Mouse (Mus musculus): ENCODE measurements around the gene Dennd2a. TPM values are rescaled to one million over a fixed set of nuclear protein-coding genes. Genes with fewer than 3 reads are reported as not detected.
A peak's percentile ranks its signal among the peaks of the same experiment; 100 is the strongest.
"Not testable (repeated sequence)": the region's sequence is repeated elsewhere in the genome, so short reads cannot be mapped to it uniquely, and the experiment has no call there.

Dennd2a gene
- total RNA-seq, 2 experiments from 2014 or later, result 22.9 to 23.7 TPM

DNA sequence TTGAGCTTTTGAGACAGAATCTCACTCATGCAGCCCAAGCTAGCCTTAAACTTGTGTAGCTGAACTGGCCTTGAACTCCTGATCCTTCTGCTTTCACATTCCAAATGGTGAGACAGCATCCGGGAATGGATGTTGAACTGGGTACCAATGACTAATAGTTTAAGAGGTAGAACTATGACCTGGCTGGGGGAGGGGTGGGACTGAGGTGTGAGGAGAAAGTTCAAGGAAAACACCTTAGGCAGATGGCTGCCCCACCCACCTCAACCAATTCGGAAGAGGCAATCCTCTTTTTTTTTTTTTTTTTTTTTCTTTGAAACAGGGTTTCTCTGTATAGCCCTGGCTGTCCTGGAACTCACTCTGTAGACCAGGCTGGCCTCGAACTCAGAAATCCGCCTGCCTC lies 130.9 kb downstream of the Dennd2a start:
- intact Hi-C loops (cut with DNase I), result no loop called here
- DNase-seq, result no peak

- DNase-seq, result no peak
- intact Hi-C loops (cut with DNase I), result no loop called here
Observed at GRCm38 (mm10) chr6:39425181-39425580, 132.5 kb downstream of the Dennd2a start.

GRCm38 (mm10) chr6:39423686-39424085 lies 134.0 kb downstream of the Dennd2a start:
- intact Hi-C loops (cut with DNase I), result no loop called here
- no peak for DNase-seq

DNA sequence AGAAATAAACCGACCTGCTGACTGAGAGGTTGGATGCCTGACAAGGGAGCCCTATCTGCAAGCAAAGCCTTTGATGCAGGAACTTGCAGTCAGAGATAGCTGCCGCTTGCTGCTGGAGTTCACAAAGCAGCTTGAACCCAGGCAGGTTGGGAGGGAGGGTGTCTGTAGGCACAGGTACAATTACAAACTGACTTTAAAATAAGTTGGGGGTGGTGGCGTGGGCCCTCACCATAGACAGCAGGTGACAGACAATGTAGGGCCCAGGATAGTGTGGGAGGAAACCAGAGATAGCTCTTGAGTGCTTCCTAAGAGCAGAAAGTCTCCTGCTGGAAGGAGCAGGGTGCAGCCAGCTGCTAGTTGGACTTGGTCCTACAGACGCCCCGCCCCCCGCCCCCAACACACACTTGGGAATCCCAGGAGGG lies 134.5 kb downstream of the Dennd2a start:
- intact Hi-C loops (cut with DNase I), result no loop called here
- DNase-seq, result no peak

- intact Hi-C loops (cut with DNase I), result no loop called here
- DNase-seq, result no peak
Observed at GRCm38 (mm10) chr6:39420867-39421266, 136.8 kb downstream of the Dennd2a start.

DNA sequence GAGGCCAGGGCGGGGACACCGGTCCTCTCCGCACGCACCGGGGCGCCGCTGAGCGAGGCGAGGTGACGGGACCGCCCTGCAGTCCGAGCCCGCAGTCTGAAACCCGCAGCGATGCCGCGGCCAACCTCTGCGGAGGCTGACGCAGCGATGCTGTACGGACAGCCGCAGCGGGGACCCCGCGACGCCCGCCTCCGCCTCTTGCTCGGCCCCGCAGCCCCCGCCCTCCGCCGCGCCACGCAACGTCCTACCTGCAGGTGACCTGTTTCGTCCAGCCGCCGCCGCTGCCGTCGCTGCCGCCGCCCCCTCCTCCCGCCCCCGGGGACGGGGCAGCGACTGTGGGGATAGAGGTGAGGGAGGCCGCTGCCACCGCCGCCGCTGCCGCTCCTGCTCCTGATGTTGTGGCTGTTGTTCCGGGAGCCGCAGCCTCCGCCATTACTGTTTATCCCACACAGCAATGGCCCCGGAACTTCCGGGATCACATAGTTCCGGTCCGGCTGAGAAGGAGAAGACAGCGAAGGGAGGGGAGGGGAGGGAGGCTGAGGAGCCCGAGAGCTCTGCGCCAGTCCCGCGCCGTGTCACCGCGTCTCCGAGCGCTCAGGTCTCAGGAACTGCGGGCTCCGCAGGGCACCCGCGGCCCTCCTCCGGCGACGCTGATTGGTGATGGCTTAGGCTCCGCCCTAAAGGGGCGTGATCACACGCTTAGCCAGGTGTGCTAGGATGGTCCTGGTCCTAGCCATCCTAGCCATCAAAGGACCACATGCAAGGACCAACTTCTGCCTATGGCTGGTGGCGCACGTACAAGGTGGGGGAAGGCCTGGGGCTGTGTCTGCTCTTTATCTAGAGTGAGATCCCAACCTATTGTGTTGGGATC lies 137.6 kb downstream of the Dennd2a start, which contains the start of gene Mkrn1:
Mkrn1 (minus strand) TSS at position 612 of the 871 bp plus-strand sequence.
- DNase-seq, result peak; percentile 77 to 79
- intact Hi-C loops (cut with DNase I), result no loop called here

- intact Hi-C loops (cut with DNase I), result no loop called here
- DNase-seq, result no peak
Observed at GRCm38 (mm10) chr6:39419386-39419850, 138.2 kb downstream of the Dennd2a start.

DNA sequence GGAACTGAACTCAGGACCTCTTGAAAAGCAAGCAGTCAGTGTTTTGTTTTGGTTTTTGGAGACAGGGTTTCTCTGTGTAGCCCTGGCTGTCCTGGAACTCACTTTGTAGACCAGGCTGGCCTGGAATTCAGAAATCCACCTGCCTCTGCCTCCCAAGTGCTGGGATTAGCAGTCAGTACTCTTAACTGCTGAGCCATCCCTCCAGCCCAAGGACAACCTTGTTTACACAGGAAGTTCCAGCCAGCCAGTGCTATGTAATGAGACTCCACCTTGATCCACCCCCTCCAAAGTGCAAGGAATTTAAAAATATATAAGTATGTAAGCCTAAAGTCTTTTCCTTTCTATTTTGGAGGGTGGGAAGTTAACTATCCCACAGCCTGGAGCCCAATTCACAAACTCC lies 141.0 kb downstream of the Dennd2a start:
- intact Hi-C loops (cut with DNase I); DNase-seq: not testable (repeated sequence)

GRCm38 (mm10) chr6:39415762-39416161 lies 141.9 kb downstream of the Dennd2a start:
- peak; percentile 43 to 75 for DNase-seq
- intact Hi-C loops (cut with DNase I), result no loop called here

- no peak for DNase-seq
- intact Hi-C loops (cut with DNase I), result no loop called here
Observed at GRCm38 (mm10) chr6:39414106-39414505, 143.6 kb downstream of the Dennd2a start.

Other genes with a start within 250 kb of the Dennd2a start
- gene Slc37a3, start 180.2 kb downstream of the Dennd2a start, total RNA-seq (2021), result 10 to 100 TPM; 29.9 to 37.7 TPM
- under 1 TPM; 0.22 to 0.32 TPM for gene Rab19, start 176.7 kb downstream of the Dennd2a start, total RNA-seq (2021)
- gene Mkrn1, start 137.4 kb downstream of the Dennd2a start, total RNA-seq (2021), result 10 to 100 TPM; 52.7 to 84.4 TPM
- gene Adck2, start 16.0 kb upstream of the Dennd2a start, total RNA-seq (2021), result 10 to 100 TPM; 19.2 to 19.4 TPM
- gene Gm42420, start 27.9 kb upstream of the Dennd2a start, total RNA-seq (2021), result 1 to 10 TPM in 1 of 2 experiments, not detected in 1; 1.6 TPM
- gene Ndufb2, start 34.7 kb upstream of the Dennd2a start, total RNA-seq (2021), result 100 to 1,000 TPM; 533 to 539 TPM
- gene Braf, start 167.6 kb upstream of the Dennd2a start, total RNA-seq (2021), result 10 to 100 TPM; 19.7 to 24.6 TPM

All from heart, postnatal 10 days (tissue).